Mouse (Mus musculus) embryo, embryonic 10.5 days (tissue): ENCODE results near the gene Pdia5.
A peak's percentile ranks its signal among the peaks of the same experiment; 100 is the strongest.

Source experiments
- DNase-seq: peaks from one replicate; pipeline ENCODE4 v3.0.0-alpha.2; 2015; ENCODE audit warnings: low spot score

Gene Pdia5

DNA sequence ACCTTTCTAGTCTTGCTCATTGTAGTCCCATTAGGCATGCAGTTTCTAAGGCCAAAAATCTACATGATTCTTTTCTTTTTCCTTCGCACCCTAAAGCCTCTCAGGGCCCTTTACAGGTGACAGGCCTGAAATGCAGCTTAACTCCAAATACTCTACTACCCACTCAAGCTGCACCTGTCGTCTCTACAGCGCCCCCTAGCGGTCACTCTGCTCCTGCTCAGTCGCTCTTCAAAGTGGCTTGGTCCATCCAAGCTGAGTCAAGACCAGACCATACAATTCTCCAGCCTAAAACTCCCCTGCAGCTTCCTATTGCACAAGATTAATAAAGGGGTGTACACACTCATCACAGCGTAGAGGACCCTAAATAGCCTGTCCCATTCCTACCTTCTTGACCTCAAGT lies 130.1 kb downstream of the Pdia5 start:
- DNase-seq = peak; percentile 70

DNA sequence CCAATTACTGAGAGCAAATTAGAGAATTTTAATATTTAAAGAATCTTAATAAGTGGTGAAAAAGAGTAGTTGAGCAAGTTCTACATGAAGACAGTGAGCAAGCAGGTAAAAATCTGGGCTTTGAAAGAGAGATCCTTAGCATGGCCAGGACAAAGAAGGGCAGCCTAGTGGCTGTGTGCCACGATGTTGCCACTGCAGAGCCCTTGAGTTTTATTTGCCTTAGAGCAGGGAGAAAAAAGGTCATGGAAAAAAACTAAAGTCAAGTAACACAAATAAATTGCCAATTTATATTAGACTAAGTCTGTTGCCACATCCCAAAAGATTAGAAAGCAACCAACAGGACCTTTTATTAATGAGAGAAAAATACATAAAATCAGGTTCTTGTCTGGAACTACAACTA lies 133.2 kb downstream of the Pdia5 start:
- DNase-seq = no peak
